Mouse (Mus musculus): ENCODE data around the gene Fsd1.

GRCm38 (mm10) chr17:56032127-56032733, 45.9 kb downstream of the Fsd1 start:
- TF ChIP-seq CTCF (conservative IDR thresholded peaks at IDR 0.05; ENCODE audit: insufficient read depth, insufficient read length, low read depth, low read length) (no peak), POLR2A (IDR thresholded peaks at IDR 0.05; ENCODE audit: low read depth, low read length) (no peak)
